8 mouse cellular contexts compared by ENCODE assay signal in the genomic region with DNA sequence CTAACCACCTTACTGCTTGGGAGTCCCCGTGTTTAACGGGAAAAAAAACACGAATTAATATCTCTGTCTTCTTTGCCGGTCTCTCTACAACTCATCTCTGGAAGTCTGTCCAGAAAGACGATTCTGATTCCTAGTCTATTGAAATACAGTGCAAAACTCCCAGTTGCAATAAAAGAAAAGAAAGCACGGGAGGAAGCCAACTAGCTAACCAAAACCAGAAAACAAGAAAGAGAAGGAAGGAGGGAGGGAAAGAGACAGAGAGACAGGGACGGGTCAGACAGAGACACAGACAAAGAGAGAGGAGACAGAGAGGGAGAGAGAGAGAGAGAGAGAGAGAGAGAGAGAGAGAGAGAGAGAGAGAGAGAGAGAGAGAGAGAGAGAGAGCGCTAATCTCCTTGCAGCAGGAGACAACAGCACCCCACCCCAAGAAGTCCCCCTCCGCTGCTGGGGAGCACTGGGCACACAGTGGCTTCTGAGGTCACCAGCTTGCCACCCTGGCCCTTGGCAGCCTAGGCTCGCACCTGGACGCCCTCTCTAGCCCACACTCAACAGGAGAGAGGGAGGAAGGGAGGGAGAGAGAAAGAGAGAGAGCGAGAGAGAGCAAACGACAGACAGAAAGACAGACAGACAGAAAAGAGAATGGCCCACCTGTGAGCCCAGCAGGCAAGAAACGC.
DNase-seq lines count a peak whose midpoint lies in the region; ATAC-seq lines count a peak whose summit lies in the region.

No protein-coding gene starts in this region.

- peak overlapping the region; percentile 87 for H3K4me2 ChIP-seq in hindbrain, embryonic 14.5 days (replicated peaks)

- H3K9ac ChIP-seq in hindbrain, embryonic 14.5 days = peak overlapping the region; percentile 58

- peak; percentile 40 for ATAC-seq in hindbrain, embryonic 14.5 days (ENCODE audit: low FRiP score)

- no peak overlapping the region for H3K27ac ChIP-seq in hindbrain, embryonic 14.5 days
- H3K27ac ChIP-seq in midbrain, embryonic 10.5 days (replicated peaks) = peak overlapping the region; percentile 74

- peak; percentile 39 for DNase-seq in embryo, embryonic 10.5 days (ENCODE audit: low spot score)
- DNase-seq in embryo, embryonic 10 days (ENCODE audit: low spot score) = no peak
- peak; percentile 11 to 33 for DNase-seq in thymus, adult 18-20 months
- no peak for DNase-seq in thymus, postnatal 0 days (ENCODE audit: low spot score)
- DNase-seq in hindbrain, embryonic 14.5 days (ENCODE audit: low spot score) = no peak
- no peak for DNase-seq in midbrain, embryonic 10.5 days (ENCODE audit: low spot score)
- peak; percentile 45 to 53 for DNase-seq in thymus, postnatal 36 days
- no peak for DNase-seq in layer of hippocampus, adult 9-10 months (ENCODE audit: low spot score)

- H3K27me3 ChIP-seq in hindbrain, embryonic 14.5 days (ENCODE audit: control insufficient read depth, insufficient read depth, low read length) = peaks cover 65% of the 10 kb centered on the region
- H3K27me3 ChIP-seq in midbrain, embryonic 10.5 days (ENCODE audit: low read depth, poor library complexity, severe bottlenecking) = peaks cover 90% of the 10 kb centered on the region

- under 1% methylated on average over 14 of the region's 14 CpGs for WGBS in hindbrain, embryonic 14.5 days
- under 1% methylated on average over 14 of the region's 14 CpGs for WGBS in midbrain, embryonic 10.5 days

- no peaks in the 10 kb centered on the region for H3K36me3 ChIP-seq in hindbrain, embryonic 14.5 days (replicated peaks; ENCODE audit: control insufficient read depth, insufficient read depth)
- H3K36me3 ChIP-seq in midbrain, embryonic 10.5 days = no peaks in the 10 kb centered on the region

- peaks cover 18% of the 10 kb centered on the region for H3K4me1 ChIP-seq in hindbrain, embryonic 14.5 days (replicated peaks; ENCODE audit: control insufficient read depth, insufficient read depth, low read length)
- H3K4me1 ChIP-seq in midbrain, embryonic 10.5 days = peaks cover 27% of the 10 kb centered on the region

- no peaks in the 10 kb centered on the region for H3K9me3 ChIP-seq in hindbrain, embryonic 14.5 days (ENCODE audit: control insufficient read depth, low read length)
- no peaks in the 10 kb centered on the region for H3K9me3 ChIP-seq in midbrain, embryonic 10.5 days (replicated peaks)

- H3K4me3 ChIP-seq in hindbrain, embryonic 14.5 days (replicated peaks; ENCODE audit: low read length) = peak overlapping the region; percentile 39
- H3K4me3 ChIP-seq in midbrain, embryonic 10.5 days = peak overlapping the region; percentile 55

Comparison
In these comparisons a context has a peak if more than half of its experiments do, and no peak if none do; other contexts are left out.
1. DNase-seq: peak in embryo, embryonic 10.5 days (single experiment), thymus, adult 18-20 months (2 of 2) and thymus, postnatal 36 days (2 of 2); none in embryo, embryonic 10 days (single experiment), thymus, postnatal 0 days (single experiment), hindbrain, embryonic 14.5 days (single experiment), midbrain, embryonic 10.5 days (single experiment) and layer of hippocampus, adult 9-10 months (single experiment).